Mouse (Mus musculus): Measurements from ENCODE around the gene Olfr1432. TPM values are rescaled to one million over a fixed set of nuclear protein-coding genes. Genes with fewer than 3 reads are reported as not detected.
"Not testable (repeated sequence)": the region's sequence is repeated elsewhere in the genome, so short reads cannot be mapped to it uniquely, and the experiment has no call there.

Gene Olfr1432
- polyA plus RNA-seq (2015; fragmentation: Nextera tagmentation; extraction: Ambion mirVana), result not detected in 2 replicates

GRCm38 (mm10) chr19:12232496-12232895 is at the start of gene Olfr1432:
TSS of gene Olfr1432 (minus strand) at chr19:12232596.
- ATAC-seq (ENCODE audit: low FRiP score, low TSS enrichment); H3K4me1 ChIP-seq (replicated peaks; ENCODE audit: control insufficient read depth, insufficient read depth); H3K4me2 ChIP-seq (replicated peaks; ENCODE audit: low read depth); H3K27me3 ChIP-seq (ENCODE audit: control insufficient read depth, insufficient read depth, low read length); H3K9me3 ChIP-seq (ENCODE audit: control insufficient read depth, low read length); H3K9ac ChIP-seq (ENCODE audit: low read length); H3K4me3 ChIP-seq (ENCODE audit: low read depth, low read length); H3K36me3 ChIP-seq (ENCODE audit: control insufficient read depth, insufficient read depth, low read length); H3K27ac ChIP-seq (replicated peaks); DNase-seq (ENCODE audit: low spot score): not testable (repeated sequence)

DNA sequence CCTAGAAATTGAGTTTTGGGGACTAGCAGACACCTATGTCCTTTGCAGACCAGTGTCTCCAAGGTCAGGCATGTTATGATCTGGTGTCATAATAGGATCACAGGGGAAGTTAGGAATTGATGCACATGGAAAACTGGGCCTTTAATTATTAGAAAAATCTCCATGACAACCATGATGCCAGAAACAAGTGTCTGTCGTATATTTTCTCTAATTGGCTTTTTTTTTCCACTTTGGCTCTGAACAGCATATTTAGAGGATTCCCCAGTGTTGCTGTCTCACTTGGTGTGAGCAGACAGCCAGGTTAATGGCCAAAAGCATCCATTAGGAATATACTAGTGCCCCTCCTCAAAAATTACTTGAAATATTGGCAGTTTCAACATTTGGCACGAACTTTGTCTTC is 47.2 kb upstream of the Olfr1432 start, which contains the start of gene Olfr1434:
Olfr1434 (plus strand) TSS at position 301 of the 400 bp plus-strand sequence.
- Histone ChIP-seq H3K4me3 (ENCODE audit: low read depth, low read length) (no peak within 1 kb of the TSS), H3K4me1 (replicated peaks; ENCODE audit: control insufficient read depth, insufficient read depth) (no peaks in the 10 kb centered on the region), H3K27ac (replicated peaks) (no peak within 1 kb of the TSS), H3K27me3 (ENCODE audit: control insufficient read depth, insufficient read depth, low read length) (no peaks in the 10 kb centered on the region), H3K36me3 (ENCODE audit: control insufficient read depth, insufficient read depth, low read length) (no peaks in the 10 kb centered on the region), H3K9ac (ENCODE audit: low read length) (no peak within 1 kb of the TSS), H3K4me2 (replicated peaks; ENCODE audit: low read depth) (no peak within 1 kb of the TSS), H3K9me3 (ENCODE audit: control insufficient read depth, low read length) (no peaks in the 10 kb centered on the region)
- ATAC-seq (ENCODE audit: low FRiP score, low TSS enrichment) (no peak), DNase-seq (ENCODE audit: low spot score) (no peak)
- 78% methylated on average over 2 of the region's 2 CpGs for WGBS
- TF ChIP-seq EP300 (optimal IDR thresholded peaks at IDR 0.05) (no peak), CTCF (IDR thresholded peaks at IDR 0.05; ENCODE audit: low read depth) (no peak)

- WGBS, result 78% methylated on average over 1 of the region's 1 CpGs
- Histone ChIP-seq H3K4me1 (replicated peaks; ENCODE audit: control insufficient read depth, insufficient read depth) (no peaks in the 10 kb centered on the region), H3K4me2 (replicated peaks; ENCODE audit: low read depth) (no peak within 1 kb of the TSS), H3K9ac (ENCODE audit: low read length) (no peak within 1 kb of the TSS), H3K9me3 (ENCODE audit: control insufficient read depth, low read length) (no peaks in the 10 kb centered on the region), H3K4me3 (ENCODE audit: low read depth, low read length) (no peak within 1 kb of the TSS), H3K27ac (replicated peaks) (no peak within 1 kb of the TSS), H3K36me3 (ENCODE audit: control insufficient read depth, insufficient read depth, low read length) (no peaks in the 10 kb centered on the region), H3K27me3 (ENCODE audit: control insufficient read depth, insufficient read depth, low read length) (no peaks in the 10 kb centered on the region)
- ATAC-seq (ENCODE audit: low FRiP score, low TSS enrichment), result no peak
- DNase-seq (ENCODE audit: low spot score), result no peak
- no peak for TF ChIP-seq EP300 (optimal IDR thresholded peaks at IDR 0.05)
Measured at GRCm38 (mm10) chr19:12260732-12261131, 28.3 kb upstream of the Olfr1432 start, which contains the start of gene Olfr235. TSS of gene Olfr235 (plus strand) at chr19:12261032.

DNA sequence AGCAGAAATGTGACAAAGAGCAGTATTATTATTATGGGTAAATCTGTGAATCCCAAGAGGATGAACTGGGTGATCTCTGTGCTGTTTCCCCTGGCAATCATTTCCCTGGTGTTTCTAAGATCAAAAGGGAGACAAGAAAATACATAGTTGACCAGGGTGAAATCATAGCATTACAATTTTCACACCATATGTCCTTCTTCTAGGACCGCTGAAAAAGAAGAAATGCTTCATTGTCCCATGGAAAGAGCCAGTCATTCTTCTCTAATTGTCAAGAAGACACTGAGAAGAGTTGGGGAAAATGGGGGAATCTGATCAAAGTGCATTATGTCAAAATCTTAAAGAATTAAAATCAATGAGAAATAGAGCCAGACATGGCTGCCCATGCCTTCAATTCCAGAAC is 9.2 kb upstream of the Olfr1432 start, which contains the start of gene Olfr262:
Olfr262 (minus strand) TSS at position 101 of the 400 bp plus-strand sequence.
- ATAC-seq (ENCODE audit: low FRiP score, low TSS enrichment), result no peak
- no peak within 1 kb of the TSS for H3K9ac ChIP-seq (ENCODE audit: low read length)
- no peaks in the 10 kb centered on the region for H3K9me3 ChIP-seq (ENCODE audit: control insufficient read depth, low read length)
- no peaks in the 10 kb centered on the region for H3K4me1 ChIP-seq (replicated peaks; ENCODE audit: control insufficient read depth, insufficient read depth)
- H3K36me3 ChIP-seq (ENCODE audit: control insufficient read depth, insufficient read depth, low read length), result no peaks in the 10 kb centered on the region
- H3K27ac ChIP-seq (replicated peaks), result no peak within 1 kb of the TSS
- no peak within 1 kb of the TSS for H3K4me2 ChIP-seq (replicated peaks; ENCODE audit: low read depth)
- WGBS, result 92% methylated on average over 1 of the region's 1 CpGs
- no peak for TF ChIP-seq CTCF (IDR thresholded peaks at IDR 0.05; ENCODE audit: low read depth)
- TF ChIP-seq EP300 (optimal IDR thresholded peaks at IDR 0.05), result no peak
- no peak for DNase-seq (ENCODE audit: low spot score)
- no peaks in the 10 kb centered on the region for H3K27me3 ChIP-seq (ENCODE audit: control insufficient read depth, insufficient read depth, low read length)
- no peak within 1 kb of the TSS for H3K4me3 ChIP-seq (ENCODE audit: low read depth, low read length)

- no peaks in the 10 kb centered on the region for H3K27me3 ChIP-seq (ENCODE audit: control insufficient read depth, insufficient read depth, low read length)
- no peak within 1 kb of the TSS for H3K27ac ChIP-seq (replicated peaks)
- no peak within 1 kb of the TSS for H3K9ac ChIP-seq (ENCODE audit: low read length)
- no peaks in the 10 kb centered on the region for H3K9me3 ChIP-seq (ENCODE audit: control insufficient read depth, low read length)
- no peaks in the 10 kb centered on the region for H3K4me1 ChIP-seq (replicated peaks; ENCODE audit: control insufficient read depth, insufficient read depth)
- no peaks in the 10 kb centered on the region for H3K36me3 ChIP-seq (ENCODE audit: control insufficient read depth, insufficient read depth, low read length)
- no peak within 1 kb of the TSS for H3K4me3 ChIP-seq (ENCODE audit: low read depth, low read length)
- TF ChIP-seq CTCF (IDR thresholded peaks at IDR 0.05; ENCODE audit: low read depth) (no peak), EP300 (optimal IDR thresholded peaks at IDR 0.05) (no peak)
- no peak for DNase-seq (ENCODE audit: low spot score)
- WGBS, result 78% methylated on average over 1 of the region's 1 CpGs
- no peak within 1 kb of the TSS for H3K4me2 ChIP-seq (replicated peaks; ENCODE audit: low read depth)
- ATAC-seq (ENCODE audit: low FRiP score, low TSS enrichment), result no peak
Measured at GRCm38 (mm10) chr19:12200334-12200733, 32.1 kb downstream of the Olfr1432 start, which contains the start of gene Olfr1431. TSS of gene Olfr1431 (plus strand) at chr19:12200634.

DNA sequence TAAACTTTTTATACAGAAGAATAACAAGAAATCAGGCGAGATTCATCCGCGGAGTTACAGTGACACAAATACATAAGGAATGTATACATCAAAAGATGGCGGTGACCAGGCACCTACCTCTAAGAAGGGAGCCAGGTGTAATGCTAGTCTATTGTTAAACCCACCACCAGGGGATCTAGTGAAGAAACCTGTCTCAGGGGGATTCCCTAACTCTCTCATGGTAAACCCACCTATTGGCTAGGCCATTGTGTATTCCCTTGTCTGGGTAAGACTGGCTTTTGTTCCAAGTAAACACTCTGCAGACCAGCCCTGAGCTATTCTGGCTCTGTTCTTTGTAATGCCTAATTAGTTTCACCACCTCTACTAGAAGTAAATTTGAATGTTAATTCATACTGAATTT is 33.3 kb downstream of the Olfr1432 start:
- WGBS, result 91% methylated on average over 4 of the region's 4 CpGs
- not testable (repeated sequence) for H3K36me3 ChIP-seq (ENCODE audit: control insufficient read depth, insufficient read depth, low read length); H3K9ac ChIP-seq (ENCODE audit: low read length); DNase-seq (ENCODE audit: low spot score); ATAC-seq (ENCODE audit: low FRiP score, low TSS enrichment); H3K9me3 ChIP-seq (ENCODE audit: control insufficient read depth, low read length); H3K27ac ChIP-seq (replicated peaks); H3K4me3 ChIP-seq (ENCODE audit: low read depth, low read length); H3K4me1 ChIP-seq (replicated peaks; ENCODE audit: control insufficient read depth, insufficient read depth); H3K4me2 ChIP-seq (replicated peaks; ENCODE audit: low read depth); H3K27me3 ChIP-seq (ENCODE audit: control insufficient read depth, insufficient read depth, low read length)

Other genes with a start within 250 kb of the Olfr1432 start
- gene Olfr1423, start 191.3 kb downstream of the Olfr1432 start, polyA plus RNA-seq (2015; fragmentation: Nextera tagmentation; extraction: Ambion mirVana), result not detected in 2 replicates
- not detected in 2 replicates for gene Olfr1424, start 169.9 kb downstream of the Olfr1432 start, polyA plus RNA-seq (2015; fragmentation: Nextera tagmentation; extraction: Ambion mirVana)
- gene Olfr1425, start 154.9 kb downstream of the Olfr1432 start, polyA plus RNA-seq (2015; fragmentation: Nextera tagmentation; extraction: Ambion mirVana), result not detected in 2 replicates
- gene Olfr1426, start 140.6 kb downstream of the Olfr1432 start, polyA plus RNA-seq (2015; fragmentation: Nextera tagmentation; extraction: Ambion mirVana), result not detected in 2 replicates
- not detected in 2 replicates for gene Olfr1427, start 129.3 kb downstream of the Olfr1432 start, polyA plus RNA-seq (2015; fragmentation: Nextera tagmentation; extraction: Ambion mirVana)
- not detected in 2 replicates for gene Olfr1428, start 116.7 kb downstream of the Olfr1432 start, polyA plus RNA-seq (2015; fragmentation: Nextera tagmentation; extraction: Ambion mirVana)
- not detected in 2 replicates for gene Olfr76, start 109.4 kb downstream of the Olfr1432 start, polyA plus RNA-seq (2015; fragmentation: Nextera tagmentation; extraction: Ambion mirVana)
- gene Olfr1555-ps1, start 62.5 kb downstream of the Olfr1432 start, polyA plus RNA-seq (2015; fragmentation: Nextera tagmentation; extraction: Ambion mirVana), result not detected in 2 replicates
- gene Olfr1431, start 32.0 kb downstream of the Olfr1432 start, polyA plus RNA-seq (2015; fragmentation: Nextera tagmentation; extraction: Ambion mirVana), result not detected in 2 replicates
- gene Olfr262, start 9.1 kb upstream of the Olfr1432 start, polyA plus RNA-seq (2015; fragmentation: Nextera tagmentation; extraction: Ambion mirVana), result not detected in 2 replicates
- gene Olfr235, start 28.4 kb upstream of the Olfr1432 start, polyA plus RNA-seq (2015; fragmentation: Nextera tagmentation; extraction: Ambion mirVana), result not detected in 2 replicates
- gene Olfr1434, start 47.3 kb upstream of the Olfr1432 start, polyA plus RNA-seq (2015; fragmentation: Nextera tagmentation; extraction: Ambion mirVana), result not detected in 2 replicates
- not detected in 2 replicates for gene Olfr1436, start 66.5 kb upstream of the Olfr1432 start, polyA plus RNA-seq (2015; fragmentation: Nextera tagmentation; extraction: Ambion mirVana)
- gene Olfr1437, start 92.5 kb upstream of the Olfr1432 start, polyA plus RNA-seq (2015; fragmentation: Nextera tagmentation; extraction: Ambion mirVana), result not detected in 2 replicates
- 0.04 TPM in 1 of 2 replicates, not detected in the other for gene Olfr1438-ps1, start 103.3 kb upstream of the Olfr1432 start, polyA plus RNA-seq (2015; fragmentation: Nextera tagmentation; extraction: Ambion mirVana)
- not detected in 2 replicates for gene Olfr1440, start 154.7 kb upstream of the Olfr1432 start, polyA plus RNA-seq (2015; fragmentation: Nextera tagmentation; extraction: Ambion mirVana)
- not detected in 2 replicates for gene Olfr1441, start 184.8 kb upstream of the Olfr1432 start, polyA plus RNA-seq (2015; fragmentation: Nextera tagmentation; extraction: Ambion mirVana)
- gene Pfpl, start 195.3 kb upstream of the Olfr1432 start, polyA plus RNA-seq (2015; fragmentation: Nextera tagmentation; extraction: Ambion mirVana), result not detected in 2 replicates
- 0.71 and 0.84 TPM in 2 replicates for gene Mpeg1, start 228.2 kb upstream of the Olfr1432 start, polyA plus RNA-seq (2015; fragmentation: Nextera tagmentation; extraction: Ambion mirVana)